Mouse (Mus musculus): Measurements from ENCODE around the gene Icam5. TPM values are rescaled to one million over a fixed set of nuclear protein-coding genes. Genes with fewer than 3 reads are reported as not detected.

Icam5 gene
- polyA plus RNA-seq, 1 experiment from 2014 or later = 0.58 TPM

MicroRNAs within 50 kb of the gene (microRNA counts, 519-probe panel; counts per million panel counts)
- 3,632 counts per million, percentile 50 among the panel's probes with 10 or more counts for microRNA mmu-miR-1900

Small RNA genes within 50 kb of the gene (microRNA-seq; reads per million reads assigned to microRNA genes)
- gene Mir1900 (not detected), gene Mir7082 (0.93 reads per million)

Other genes with a start within 250 kb of the Icam5 start
- 0.36 and 0.44 TPM in 2 replicates for gene Col5a3, start 217.0 kb upstream of the Icam5 start, polyA plus RNA-seq (2015; fragmentation: Nextera tagmentation; extraction: Ambion mirVana)
- gene Rdh8, start 213.6 kb upstream of the Icam5 start, polyA plus RNA-seq (2015; fragmentation: Nextera tagmentation; extraction: Ambion mirVana) = not detected in 2 replicates
- 1.9 and 2.3 TPM in 2 replicates for gene A230050P20Rik, start 163.4 kb upstream of the Icam5 start, polyA plus RNA-seq (2015; fragmentation: Nextera tagmentation; extraction: Ambion mirVana)
- gene Angptl6, start 152.3 kb upstream of the Icam5 start, polyA plus RNA-seq (2015; fragmentation: Nextera tagmentation; extraction: Ambion mirVana) = 9.8 and 10.1 TPM in 2 replicates
- gene Ppan, start 143.9 kb upstream of the Icam5 start, polyA plus RNA-seq (2015; fragmentation: Nextera tagmentation; extraction: Ambion mirVana) = 46.9 and 50.3 TPM in 2 replicates
- gene Eif3g, start 133.4 kb upstream of the Icam5 start, polyA plus RNA-seq (2015; fragmentation: Nextera tagmentation; extraction: Ambion mirVana) = 252 and 265 TPM in 2 replicates
- gene Dnmt1, start 72.2 kb upstream of the Icam5 start, polyA plus RNA-seq (2015; fragmentation: Nextera tagmentation; extraction: Ambion mirVana) = 65.1 and 65.8 TPM in 2 replicates
- 11.0 and 14.3 TPM in 2 replicates for gene S1pr2, start 55.3 kb upstream of the Icam5 start, polyA plus RNA-seq (2015; fragmentation: Nextera tagmentation; extraction: Ambion mirVana)
- gene Mrpl4, start 29.3 kb upstream of the Icam5 start, polyA plus RNA-seq (2015; fragmentation: Nextera tagmentation; extraction: Ambion mirVana) = 98.2 and 104 TPM in 2 replicates
- 3.4 and 4.4 TPM in 2 replicates for gene Icam1, start 16.1 kb upstream of the Icam5 start, polyA plus RNA-seq (2015; fragmentation: Nextera tagmentation; extraction: Ambion mirVana)
- 0.21 TPM in 1 of 2 replicates, not detected in the other for gene Icam4, start 2.7 kb upstream of the Icam5 start, polyA plus RNA-seq (2015; fragmentation: Nextera tagmentation; extraction: Ambion mirVana)
- 0.92 and 1.9 TPM in 2 replicates for gene Zglp1, start 35.0 kb downstream of the Icam5 start, polyA plus RNA-seq (2015; fragmentation: Nextera tagmentation; extraction: Ambion mirVana)
- 1.9 and 2.4 TPM in 2 replicates for gene Gm49373, start 41.0 kb downstream of the Icam5 start, polyA plus RNA-seq (2015; fragmentation: Nextera tagmentation; extraction: Ambion mirVana)
- 57.3 and 63.1 TPM in 2 replicates for gene Fdx1l, start 41.5 kb downstream of the Icam5 start, polyA plus RNA-seq (2015; fragmentation: Nextera tagmentation; extraction: Ambion mirVana)
- gene Gm38431, start 59.9 kb downstream of the Icam5 start, polyA plus RNA-seq (2015; fragmentation: Nextera tagmentation; extraction: Ambion mirVana) = 0.92 and 2.8 TPM in 2 replicates
- 28.3 and 32.5 TPM in 2 replicates for gene Raver1, start 59.9 kb downstream of the Icam5 start, polyA plus RNA-seq (2015; fragmentation: Nextera tagmentation; extraction: Ambion mirVana)
- gene Tyk2, start 99.2 kb downstream of the Icam5 start, polyA plus RNA-seq (2015; fragmentation: Nextera tagmentation; extraction: Ambion mirVana) = 12.4 and 12.8 TPM in 2 replicates
- 221 and 223 TPM in 2 replicates for gene Cdc37, start 117.9 kb downstream of the Icam5 start, polyA plus RNA-seq (2015; fragmentation: Nextera tagmentation; extraction: Ambion mirVana)
- 17.6 and 18.8 TPM in 2 replicates for gene Pde4a, start 133.6 kb downstream of the Icam5 start, polyA plus RNA-seq (2015; fragmentation: Nextera tagmentation; extraction: Ambion mirVana)
- 61.8 and 64.7 TPM in 2 replicates for gene Keap1, start 207.3 kb downstream of the Icam5 start, polyA plus RNA-seq (2015; fragmentation: Nextera tagmentation; extraction: Ambion mirVana)
- gene S1pr5, start 216.4 kb downstream of the Icam5 start, polyA plus RNA-seq (2015; fragmentation: Nextera tagmentation; extraction: Ambion mirVana) = 2.8 and 3.4 TPM in 2 replicates
- gene Atg4d, start 233.2 kb downstream of the Icam5 start, polyA plus RNA-seq (2015; fragmentation: Nextera tagmentation; extraction: Ambion mirVana) = 51.1 and 51.8 TPM in 2 replicates